Mouse (Mus musculus) liver, embryonic 14.5 days (tissue): ENCODE data around the gene Itga6.

Experiments used
- CTCF ChIP-seq: IDR thresholded peaks from 2 replicates; pipeline ENCODE4 v1.5.1; 2016; ENCODE audit warnings: antibody characterized with exemption, low read depth, control low read depth
- EP300 ChIP-seq: IDR thresholded peaks from 2 replicates; pipeline ENCODE4 v1.6.1; 2016; ENCODE audit warnings: antibody characterized with exemption, low read depth

DNA sequence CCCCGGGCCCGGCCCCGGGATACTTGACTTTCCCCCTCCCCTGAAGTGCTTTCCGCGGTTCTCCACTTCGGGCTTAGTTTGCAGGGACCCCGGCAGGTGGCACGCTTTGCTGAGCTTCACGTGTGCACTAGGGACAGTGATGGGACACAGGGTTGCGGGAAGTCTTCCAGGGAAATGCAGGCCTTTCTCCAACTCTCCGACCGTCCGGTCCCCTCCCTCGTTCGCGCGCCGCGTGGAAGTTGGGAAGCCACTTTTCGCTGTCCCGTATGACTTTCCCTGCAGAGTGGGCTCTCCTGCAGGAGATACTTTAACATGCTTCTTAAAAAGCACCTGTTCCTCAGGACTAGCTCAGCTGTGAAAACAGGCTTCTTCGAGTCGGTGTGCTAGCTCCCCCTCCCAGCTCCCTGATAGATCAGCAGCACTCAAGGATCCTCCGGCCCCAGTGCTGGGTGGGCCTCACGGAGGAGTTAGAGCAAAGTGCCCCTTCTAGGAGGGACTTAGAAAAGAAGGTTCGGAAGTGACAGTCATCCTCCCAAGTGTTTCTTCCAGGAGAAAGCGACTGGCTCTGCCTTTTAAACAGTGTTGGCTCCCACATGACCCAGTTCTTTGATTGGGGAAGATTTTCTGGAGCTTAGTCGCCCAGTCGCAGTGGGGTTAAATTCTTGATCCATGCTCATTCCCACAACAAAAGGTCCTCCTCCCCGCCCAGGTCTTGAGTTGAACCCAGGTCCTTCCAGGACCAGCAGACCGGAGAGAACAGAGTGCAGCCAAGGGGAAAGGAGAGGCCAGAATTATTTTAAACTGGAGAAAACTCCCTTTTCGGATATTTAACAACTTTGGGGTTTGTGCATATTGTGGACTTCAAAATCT, 42.4 kb downstream of the Itga6 start:
- TF ChIP-seq CTCF: no peak
- no peak for TF ChIP-seq EP300
